Mouse (Mus musculus) hindbrain, embryonic 11.5 days (tissue): ENCODE measurements around the gene Vapb. TPM values are rescaled to one million over a fixed set of nuclear protein-coding genes. Genes with fewer than 3 reads are reported as not detected.

ENCODE experiments used
- ATAC-seq: fragments of 200-750 bp; cut with Nextera tagmentation; 2 replicates; pipeline ENCODE4 v1.8.0; 2017; ENCODE audit warnings: mild to moderate bottlenecking, moderate TSS enrichment, moderate library complexity; ENCODE audit not compliant: low FRiP score
- DNase-seq: peaks from one replicate; pipeline ENCODE4 v3.0.0-alpha.2; 2015; ENCODE audit warnings: low spot score
- H3K27ac ChIP-seq: fragments of 300-500 bp; sonication (generic); 2 replicates; pipeline ENCODE4 v1.5.1; 2014; ENCODE audit warnings: mild to moderate bottlenecking, low read depth, low read length
- H3K27me3 ChIP-seq: fragments of 300-500 bp; sonication (generic); 2 replicates; pipeline ENCODE4 v1.6.1; 2014; ENCODE audit warnings: mild to moderate bottlenecking, low read length, moderate library complexity, mixed read lengths; ENCODE audit not compliant: control insufficient read depth, insufficient read depth
- H3K36me3 ChIP-seq: fragments of 300-500 bp; sonication (generic); 2 replicates; pipeline ENCODE4 v1.6.1; 2014; ENCODE audit warnings: mild to moderate bottlenecking, low read length, moderate library complexity, mixed read lengths; ENCODE audit not compliant: control insufficient read depth, insufficient read depth
- H3K4me1 ChIP-seq: fragments of 300-500 bp; sonication (generic); replicated peaks from 2 replicates; pipeline ENCODE4 v1.6.1; 2014; ENCODE audit warnings: low read length, mixed read lengths; ENCODE audit not compliant: control insufficient read depth, insufficient read depth
- H3K4me2 ChIP-seq: fragments of 300-500 bp; sonication (generic); replicated peaks from 2 replicates; pipeline ENCODE4 v1.6.1; 2014; ENCODE audit warnings: mild to moderate bottlenecking, low read depth, low read length
- H3K4me3 ChIP-seq: fragments of 300-500 bp; sonication (generic); 2 replicates; pipeline ENCODE4 v1.5.1; 2014; ENCODE audit warnings: low read depth, low read length
- H3K9ac ChIP-seq: fragments of 300-500 bp; sonication (generic); 2 replicates; pipeline ENCODE4 v1.6.1; 2014; ENCODE audit warnings: low read depth, low read length
- H3K9me3 ChIP-seq: fragments of 300-500 bp; sonication (generic); 2 replicates; pipeline ENCODE4 v1.6.1; 2016; ENCODE audit warnings: low read length; ENCODE audit not compliant: control insufficient read depth
- WGBS: fragments of 180-500 bp; shearing (Covaris S2); extraction: QIAGEN DNeasy Blood & Tissue Kit; methylation state at CpG from one replicate; pipeline ENCODE4 v1.1.7; 2014; 5-methylcytosine and 5-hydroxymethylcytosine counted together
- polyA plus RNA-seq: library from polyadenylated mRNA; unstranded; fragments of >200 nt; fragmentation: Nextera tagmentation; extraction: Ambion mirVana; gene quantifications from 2 replicates; pipeline ENCODE4 v1.2.1, GENCODE M21; 2014

Gene Vapb
- polyA plus RNA-seq, 1 experiment from 2014 or later: 18.1 TPM

- DNase-seq: peak; percentile 34
Measured at GRCm38 (mm10) chr2:173724940-173725807, 12.1 kb upstream of the Vapb start.

DNA sequence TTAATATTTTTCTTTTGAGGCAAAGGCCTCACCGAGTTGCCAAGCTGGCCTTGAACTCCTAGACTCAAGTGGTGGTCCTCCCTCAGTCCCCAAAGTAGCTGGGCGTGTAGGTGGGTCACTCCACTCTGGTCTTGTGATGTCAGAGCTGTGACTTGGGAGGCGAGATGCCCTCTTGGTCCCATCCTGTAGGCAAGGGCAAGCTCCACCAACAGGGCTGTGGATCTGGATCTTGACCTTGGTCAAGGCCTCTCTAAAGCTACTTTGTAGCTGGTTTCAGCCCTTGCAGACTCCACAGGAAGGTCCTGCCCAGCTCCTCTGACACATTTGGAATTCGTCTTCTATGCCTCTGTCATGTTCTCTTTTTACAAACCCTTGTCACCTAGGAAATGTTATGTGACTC lies 11.5 kb upstream of the Vapb start:
- no peak overlapping the region for H3K4me3 ChIP-seq
- H3K27me3 ChIP-seq: no peaks in the 10 kb centered on the region
- H3K9ac ChIP-seq: no peak overlapping the region
- no peaks in the 10 kb centered on the region; the same call in 1 of the 2 replicates for H3K4me1 ChIP-seq
- 82% methylated on average over 4 of the region's 4 CpGs for WGBS
- no peak overlapping the region for H3K4me2 ChIP-seq
- DNase-seq: no peak
- ATAC-seq: no peak
- H3K27ac ChIP-seq: no peak overlapping the region
- no peaks in the 10 kb centered on the region for H3K9me3 ChIP-seq
- H3K36me3 ChIP-seq: no peaks in the 10 kb centered on the region

More at GRCm38 (mm10) chr2:173724940-173725807, 12.1 kb upstream of the Vapb start:
- H3K4me1 ChIP-seq: no peaks in the 10 kb centered on the region; the same call in 1 of the 2 replicates
- no peaks in the 10 kb centered on the region for H3K36me3 ChIP-seq
- H3K9me3 ChIP-seq: no peaks in the 10 kb centered on the region
- peak; percentile 73 for ATAC-seq
- no peak overlapping the region for H3K9ac ChIP-seq
- no peak overlapping the region for H3K4me3 ChIP-seq
- H3K27me3 ChIP-seq: no peaks in the 10 kb centered on the region
- H3K4me2 ChIP-seq: no peak overlapping the region
- peak overlapping the region; percentile 17; the same call in 1 of the 2 replicates for H3K27ac ChIP-seq
- 51% methylated on average over 15 of the region's 15 CpGs for WGBS

DNA sequence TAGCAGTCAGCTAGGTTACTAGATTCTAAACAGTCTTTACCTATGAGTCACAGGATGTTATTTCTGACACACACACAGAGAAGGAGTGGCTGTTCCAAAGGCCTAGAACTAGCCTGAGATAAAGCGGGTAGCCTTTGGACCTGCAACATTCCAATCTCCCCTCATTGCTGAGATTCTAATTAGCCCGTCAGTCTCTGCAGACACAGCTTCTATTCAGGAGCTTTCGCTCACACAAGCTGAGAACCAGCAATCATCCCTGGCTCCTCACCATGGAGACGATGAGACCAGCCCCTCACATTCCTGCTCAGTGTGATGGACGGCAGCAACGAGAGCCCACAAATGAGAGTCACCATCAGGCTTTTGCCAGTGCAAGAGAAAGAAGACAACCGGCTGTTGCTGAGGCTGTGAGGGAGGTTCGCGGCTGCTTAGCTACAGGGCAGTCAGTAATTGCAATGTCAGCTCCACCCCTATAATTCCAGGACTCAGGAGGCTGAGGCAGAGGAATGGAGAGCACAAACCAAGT lies 6.8 kb upstream of the Vapb start:
- whole genome bisulfite sequencing: 6% methylated on average over 9 of the region's 9 CpGs
- DNase-seq (peak; percentile 77), ATAC-seq (peak; percentile 90)
- Histone ChIP-seq H3K27ac (peak overlapping the region; percentile 18), H3K4me2 (no peak overlapping the region), H3K27me3 (no peaks in the 10 kb centered on the region), H3K4me3 (no peak overlapping the region), H3K36me3 (no peaks in the 10 kb centered on the region), H3K4me1 (peaks cover 5% of the 10 kb centered on the region; the same call in 1 of the 2 replicates), H3K9me3 (no peaks in the 10 kb centered on the region), H3K9ac (no peak overlapping the region)

GRCm38 (mm10) chr2:173734426-173734825 lies 2.9 kb upstream of the Vapb start:
- Histone ChIP-seq H3K36me3 (no peaks in the 10 kb centered on the region), H3K27me3 (no peaks in the 10 kb centered on the region), H3K27ac (no peak overlapping the region), H3K4me3 (no peak overlapping the region), H3K9me3 (no peaks in the 10 kb centered on the region), H3K4me2 (no peak overlapping the region), H3K4me1 (peaks cover 5% of the 10 kb centered on the region), H3K9ac (no peak overlapping the region)
- WGBS: 82% methylated on average over 2 of the region's 2 CpGs
- DNase-seq (no peak), ATAC-seq (no peak)

GRCm38 (mm10) chr2:173738232-173738631 lies 921 bp downstream of the Vapb start:
- 86% methylated on average over 9 of the region's 9 CpGs for WGBS
- Histone ChIP-seq H3K36me3 (no peaks in the 10 kb centered on the region), H3K27me3 (no peaks in the 10 kb centered on the region), H3K9ac (peak overlapping the region; percentile 77; the same call in 1 of the 2 replicates), H3K4me3 (peak overlapping the region; percentile 82), H3K4me2 (peak overlapping the region; percentile 74), H3K27ac (no peak overlapping the region), H3K4me1 (no peaks in the 10 kb centered on the region; the same call in none of the 2 replicates), H3K9me3 (no peaks in the 10 kb centered on the region)
- no peak for ATAC-seq
- DNase-seq: no peak

DNA sequence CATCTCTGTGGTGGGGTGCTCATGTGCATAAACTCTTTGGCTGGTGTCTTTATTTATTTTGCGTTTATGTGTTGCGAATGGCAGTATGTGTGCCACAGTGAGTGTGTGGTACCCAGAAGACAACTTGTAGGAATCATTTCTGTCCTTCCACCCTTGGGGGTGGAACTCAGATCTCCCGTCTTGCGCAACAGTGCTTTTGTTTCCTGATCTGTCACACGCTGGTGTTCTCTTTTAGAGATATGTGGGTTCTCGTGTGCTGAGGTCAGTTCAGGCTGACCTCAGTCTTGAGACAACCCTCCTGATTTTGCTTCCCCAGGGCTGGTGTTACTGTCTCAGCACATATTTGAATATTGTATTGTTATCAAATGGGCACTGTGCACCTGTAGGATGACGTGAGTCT lies 1.8 kb downstream of the Vapb start:
- no peaks in the 10 kb centered on the region for H3K9me3 ChIP-seq
- no peaks in the 10 kb centered on the region for H3K27me3 ChIP-seq
- H3K9ac ChIP-seq: no peak overlapping the region
- ATAC-seq (no peak), DNase-seq (no peak)
- WGBS: 95% methylated on average over 7 of the region's 7 CpGs
- no peak overlapping the region for H3K4me2 ChIP-seq
- H3K4me1 ChIP-seq: no peaks in the 10 kb centered on the region; the same call in none of the 2 replicates
- no peaks in the 10 kb centered on the region for H3K36me3 ChIP-seq
- H3K4me3 ChIP-seq: no peak overlapping the region
- H3K27ac ChIP-seq: no peak overlapping the region

DNA sequence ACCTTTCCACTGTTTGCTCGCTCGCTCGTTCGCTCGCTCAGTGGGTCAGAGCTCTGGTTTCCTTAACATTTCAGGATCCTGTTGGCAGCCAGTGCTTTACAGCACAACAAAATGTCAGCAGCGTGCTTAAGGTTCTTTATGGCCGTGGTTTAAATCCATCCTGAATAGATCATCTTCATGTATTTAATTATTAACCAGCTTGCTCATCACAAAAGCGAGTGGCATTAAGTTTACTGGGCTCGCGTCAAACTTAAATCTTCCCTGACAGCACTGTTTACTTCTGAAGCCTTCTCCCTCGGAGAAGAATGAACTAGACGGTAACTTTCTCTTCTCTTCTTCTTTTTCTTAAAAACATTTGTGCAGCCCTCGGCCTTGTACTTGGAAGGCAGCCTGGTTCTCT lies 4.8 kb downstream of the Vapb start:
- Histone ChIP-seq H3K27ac (no peak overlapping the region), H3K4me1 (no peaks in the 10 kb centered on the region; the same call in none of the 2 replicates), H3K4me3 (no peak overlapping the region), H3K9ac (no peak overlapping the region), H3K27me3 (no peaks in the 10 kb centered on the region), H3K36me3 (no peaks in the 10 kb centered on the region), H3K9me3 (no peaks in the 10 kb centered on the region), H3K4me2 (no peak overlapping the region)
- DNase-seq (no peak), ATAC-seq (no peak)
- WGBS: 73% methylated on average over 13 of the region's 13 CpGs

- no peaks in the 10 kb centered on the region for H3K9me3 ChIP-seq
- H3K9ac ChIP-seq: no peak overlapping the region
- ATAC-seq (no peak), DNase-seq (no peak)
- H3K27me3 ChIP-seq: no peaks in the 10 kb centered on the region
- H3K4me2 ChIP-seq: no peak overlapping the region
- H3K27ac ChIP-seq: no peak overlapping the region
- no peak overlapping the region for H3K4me3 ChIP-seq
- WGBS: 87% methylated on average over 9 of the region's 9 CpGs
- H3K4me1 ChIP-seq: no peaks in the 10 kb centered on the region; the same call in none of the 2 replicates
- no peaks in the 10 kb centered on the region for H3K36me3 ChIP-seq
Measured at GRCm38 (mm10) chr2:173742744-173743143, 5.4 kb downstream of the Vapb start.
